Mouse (Mus musculus): ENCODE measurements at regions not wholly inside any gene's neighbourhood (a gene's known extent, or its start where the extent isn't known, plus 50 kb on each side); places are given as distances from the start of the nearest gene placed in this dataset.

DNA sequence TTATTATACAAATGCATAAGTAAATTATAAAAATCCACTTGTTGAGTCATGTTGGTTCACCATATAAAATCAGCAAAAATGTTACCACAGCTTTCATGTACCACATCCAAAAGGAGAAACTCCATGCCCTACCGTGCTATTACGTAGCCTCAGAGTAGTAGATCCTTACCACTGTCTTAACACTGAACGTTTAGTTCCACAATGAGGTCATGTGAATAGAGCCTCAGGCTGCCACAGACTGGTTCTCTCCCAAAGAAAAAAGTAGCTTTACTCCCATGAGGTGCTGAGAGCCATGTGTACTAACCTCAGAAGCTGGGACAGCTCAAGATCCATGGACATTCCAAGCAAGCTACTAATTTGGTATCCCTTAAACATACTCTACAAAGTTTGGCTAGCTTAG lies 235.4 kb upstream of the Ferd3l start:
- no peak for DNase-seq (ENCODE audit: extremely low read depth, insufficient read length, low spot score)

DNA sequence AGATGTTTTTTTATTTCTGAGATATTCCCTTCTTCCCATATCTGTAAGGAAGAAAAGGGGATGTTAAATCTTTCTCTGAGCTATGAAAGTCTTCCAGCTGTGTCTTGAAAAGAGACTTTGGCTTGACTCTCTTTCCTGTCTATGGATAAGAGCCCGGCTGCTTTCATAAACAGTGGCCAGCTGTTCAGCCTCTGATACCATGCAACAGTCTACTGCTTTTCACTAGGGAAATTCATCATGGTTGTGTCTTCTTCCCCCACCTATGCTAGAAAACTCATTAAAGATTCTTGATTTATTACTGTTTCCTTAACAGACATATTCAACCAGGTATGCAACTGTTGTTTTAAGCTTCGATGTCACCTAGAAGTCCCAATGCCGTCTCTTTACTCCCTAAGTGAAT lies 213.8 kb upstream of the Ferd3l start:
- no peak for DNase-seq (ENCODE audit: extremely low read depth, insufficient read length, low spot score)

DNA sequence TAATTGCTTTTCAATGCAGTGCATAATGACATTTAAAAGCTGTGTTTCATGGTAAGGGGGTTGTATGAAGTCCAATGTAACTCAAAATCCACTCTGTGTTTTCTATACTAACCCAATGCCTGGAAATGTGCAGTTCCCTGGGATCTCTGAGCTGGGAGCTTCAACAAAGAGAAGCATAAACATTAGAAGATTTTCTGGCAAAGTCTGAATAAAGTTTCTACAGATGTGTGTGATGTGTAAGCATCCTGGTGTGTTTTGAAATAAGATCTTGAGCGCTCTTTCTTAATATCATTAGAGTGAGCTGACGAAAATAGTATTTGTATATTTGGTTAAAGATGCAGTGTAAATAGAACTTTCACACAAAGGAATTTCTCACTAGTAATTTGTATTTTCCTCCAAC lies 212.2 kb upstream of the Ferd3l start:
- DNase-seq (ENCODE audit: extremely low read depth, insufficient read length, low spot score) = no peak

DNA sequence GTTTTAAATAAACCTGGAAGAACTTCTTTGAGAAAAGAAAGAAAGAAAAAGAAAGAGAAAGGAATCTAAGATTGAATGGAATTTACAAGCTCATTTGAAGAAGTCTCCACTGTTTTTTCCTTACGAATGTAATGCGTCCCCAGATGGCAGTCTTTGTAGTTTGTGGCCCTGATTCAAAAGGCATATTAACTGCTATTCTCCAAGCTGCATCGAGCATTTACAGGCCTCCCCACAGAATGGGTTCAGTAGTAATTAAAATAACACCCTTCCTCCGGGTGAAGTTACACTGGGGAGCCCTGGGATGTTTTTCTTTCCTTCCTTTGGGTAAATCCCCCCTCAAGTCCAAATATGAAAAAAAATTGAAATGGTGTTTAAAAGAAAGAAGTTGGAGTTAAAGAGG lies 211.2 kb upstream of the Ferd3l start:
- no peak for DNase-seq (ENCODE audit: extremely low read depth, insufficient read length, low spot score)

DNA sequence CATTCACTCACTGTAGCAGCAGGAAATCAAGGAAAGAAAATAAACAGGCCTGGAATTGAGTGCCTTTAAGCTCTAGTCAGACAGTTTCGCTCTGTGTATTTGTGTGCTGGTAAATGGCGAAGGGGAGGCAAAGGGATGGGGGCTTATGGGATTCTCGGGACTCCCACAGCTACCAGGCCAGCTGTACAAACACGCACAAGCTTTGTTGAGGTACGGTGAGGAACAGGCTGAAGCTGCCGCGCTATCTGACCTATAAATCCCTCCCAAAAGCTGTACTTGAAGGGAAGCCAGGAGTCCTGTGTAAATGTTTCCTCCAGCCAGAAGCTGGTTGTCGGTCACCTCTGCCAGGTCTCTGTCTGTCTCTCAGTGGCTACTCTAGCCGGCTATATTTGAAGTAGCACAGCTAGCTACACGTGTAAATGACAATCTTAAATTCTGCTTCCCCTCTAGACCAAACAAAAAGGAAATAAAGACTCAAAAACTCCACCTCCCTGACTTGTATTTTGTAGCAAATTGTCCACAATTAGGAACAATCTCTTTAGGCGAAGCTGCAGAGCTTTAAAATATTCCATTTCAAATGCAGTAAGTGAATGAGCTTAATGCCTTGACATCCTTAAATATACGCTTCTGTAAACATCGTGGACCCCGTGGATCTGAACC lies 210.5 kb upstream of the Ferd3l start:
- DNase-seq (ENCODE audit: extremely low read depth, insufficient read length, low spot score) = no peak

DNA sequence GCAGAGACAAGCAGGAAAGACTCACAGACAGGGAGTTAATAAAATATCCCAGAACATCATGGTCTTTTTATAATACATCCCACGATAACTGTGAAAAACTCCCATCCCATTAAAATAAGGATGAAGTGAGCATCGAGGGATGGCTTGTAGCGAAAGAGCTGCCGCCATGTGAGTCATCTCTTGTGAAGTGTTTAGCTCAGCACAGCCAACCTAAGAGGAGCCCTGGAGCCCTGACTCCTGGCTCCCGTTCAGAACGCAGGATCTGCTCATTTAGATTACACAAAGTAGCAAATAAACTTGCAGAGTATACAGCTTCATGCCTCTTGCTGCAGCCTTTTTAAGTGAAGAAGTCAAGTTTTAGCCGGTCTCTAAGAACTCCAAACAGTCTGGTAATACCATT lies 209.2 kb upstream of the Ferd3l start:
- DNase-seq (ENCODE audit: extremely low read depth, insufficient read length, low spot score) = no peak

DNA sequence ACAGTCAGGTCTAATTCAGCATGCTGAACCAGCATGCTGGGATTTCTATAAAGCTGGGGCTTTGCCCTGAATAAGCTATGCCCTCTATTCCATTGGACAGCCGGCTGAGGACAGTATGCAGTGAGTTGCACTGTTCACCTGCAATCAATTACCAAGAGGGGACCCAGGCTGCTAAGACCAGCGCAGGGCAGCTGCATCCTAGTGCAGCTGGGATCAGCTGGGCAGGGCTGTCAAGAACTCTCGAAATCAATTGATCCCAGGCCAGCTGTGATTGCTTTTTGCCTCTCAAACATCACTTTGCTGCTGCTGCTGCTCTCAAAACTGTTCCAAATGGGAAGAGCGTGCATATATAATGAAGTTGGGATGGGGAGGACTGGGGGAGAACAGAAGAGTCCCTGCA lies 196.3 kb upstream of the Ferd3l start:
- no peak for DNase-seq (ENCODE audit: extremely low read depth, insufficient read length, low spot score)

DNA sequence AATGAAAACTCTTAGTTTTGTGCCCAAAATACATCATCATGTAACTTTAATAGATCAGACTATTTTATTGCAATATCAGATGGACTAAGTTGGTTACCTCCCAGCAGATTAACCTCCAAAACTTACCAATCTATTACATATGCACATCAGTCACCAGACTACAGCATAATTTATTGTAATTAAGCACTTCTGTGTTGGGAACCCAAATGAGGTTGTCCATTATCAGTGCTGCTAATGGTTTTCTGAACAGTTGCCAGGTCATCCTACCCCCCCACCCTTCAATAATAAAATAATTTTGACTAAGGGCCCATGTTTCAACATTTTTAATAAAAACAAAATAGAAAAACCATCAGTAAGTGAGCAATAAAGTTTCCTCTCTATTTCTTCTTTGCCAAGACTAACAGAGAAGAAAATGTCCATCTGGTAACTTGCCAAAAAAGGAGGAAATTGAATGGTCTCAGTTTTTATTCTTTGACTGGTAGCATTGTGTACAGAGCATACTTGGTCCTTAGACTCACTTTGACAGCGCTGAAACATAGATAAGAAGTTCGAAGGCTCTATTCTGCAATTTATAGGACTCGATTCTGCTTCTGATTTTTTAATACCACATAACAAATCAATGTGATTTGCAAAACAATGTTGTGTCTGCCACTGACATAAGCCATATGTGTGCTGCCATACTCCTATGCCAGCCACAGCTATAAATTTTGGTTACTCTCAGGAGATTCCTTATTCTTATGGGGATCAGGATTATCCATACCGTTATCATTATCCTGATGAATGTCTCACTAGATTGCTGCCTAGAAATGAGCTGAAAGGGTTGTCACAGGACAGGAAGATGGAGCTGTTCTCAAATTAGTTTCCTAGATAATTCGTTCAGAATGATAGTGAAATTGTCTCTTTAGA lies 152.4 kb upstream of the Ferd3l start:
- DNase-seq (ENCODE audit: extremely low read depth, insufficient read length, low spot score) = no peak

DNA sequence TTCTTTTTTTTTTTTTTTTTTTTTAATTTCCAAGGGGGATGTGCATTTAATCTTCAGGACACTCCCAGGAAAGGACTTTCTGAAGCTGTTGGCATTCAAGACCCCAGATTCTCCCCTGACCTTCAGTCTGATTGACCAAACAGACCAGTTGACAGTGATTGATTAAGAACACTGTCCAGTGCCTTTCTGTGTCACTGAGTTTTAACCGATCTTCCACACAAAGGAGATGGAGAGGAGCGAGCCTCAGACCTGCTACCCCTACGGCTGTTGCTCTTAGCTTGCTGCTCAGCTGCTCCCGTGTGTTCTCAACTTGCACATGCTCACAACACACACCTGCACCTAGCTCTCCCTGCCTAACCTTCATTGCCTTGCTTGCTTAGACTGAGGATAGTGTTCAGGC lies 149.7 kb upstream of the Ferd3l start:
- no peak for DNase-seq (ENCODE audit: extremely low read depth, insufficient read length, low spot score)

DNA sequence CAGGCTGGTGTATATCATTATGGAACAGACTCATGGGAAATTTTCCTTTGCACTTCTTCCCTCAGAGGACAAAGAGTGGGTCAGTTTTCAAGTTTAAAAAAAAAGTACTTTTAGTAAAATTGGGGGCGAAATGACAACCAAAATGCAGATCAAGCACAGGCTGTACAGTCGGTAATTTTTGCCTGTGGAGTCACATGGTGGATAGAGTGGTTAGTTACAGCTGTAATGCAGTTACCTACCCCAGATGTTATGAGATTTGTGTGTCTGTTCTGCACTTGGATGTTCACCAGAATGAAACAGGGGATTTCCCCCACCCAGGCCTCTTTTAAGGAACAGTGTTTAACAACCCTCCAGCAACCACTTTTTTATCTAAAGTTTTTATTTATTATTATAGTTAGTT lies 148.3 kb upstream of the Ferd3l start:
- no peak for DNase-seq (ENCODE audit: extremely low read depth, insufficient read length, low spot score)

DNA sequence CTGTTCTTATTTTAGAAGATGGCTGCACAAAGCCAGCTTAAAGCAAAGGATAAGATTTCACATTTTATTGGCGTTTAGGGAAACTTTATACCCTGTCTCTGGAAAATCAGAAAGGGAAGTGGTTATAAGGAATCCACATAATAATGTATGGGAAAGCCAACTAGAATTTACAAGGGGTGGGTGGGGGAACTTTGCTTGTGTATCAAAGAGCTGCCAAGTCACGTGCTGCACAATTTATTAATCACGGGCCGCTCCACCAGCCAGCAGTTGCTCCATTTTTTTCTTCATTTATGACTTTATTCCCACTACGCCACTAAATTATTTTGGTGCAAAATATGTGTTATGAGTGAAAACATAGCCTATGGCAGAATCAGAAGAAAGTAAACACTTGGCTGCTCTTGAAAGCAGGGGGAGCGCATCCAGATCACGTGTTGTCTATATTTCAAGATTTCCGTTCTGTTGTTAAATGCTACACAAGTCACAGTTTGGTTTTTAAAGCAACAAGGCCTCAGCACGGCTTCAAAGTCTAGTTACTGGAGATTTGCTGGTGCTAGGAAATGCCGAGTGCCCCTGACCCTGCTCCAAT lies 123.9 kb upstream of the Ferd3l start:
- DNase-seq (ENCODE audit: extremely low read depth, insufficient read length, low spot score) = no peak

DNA sequence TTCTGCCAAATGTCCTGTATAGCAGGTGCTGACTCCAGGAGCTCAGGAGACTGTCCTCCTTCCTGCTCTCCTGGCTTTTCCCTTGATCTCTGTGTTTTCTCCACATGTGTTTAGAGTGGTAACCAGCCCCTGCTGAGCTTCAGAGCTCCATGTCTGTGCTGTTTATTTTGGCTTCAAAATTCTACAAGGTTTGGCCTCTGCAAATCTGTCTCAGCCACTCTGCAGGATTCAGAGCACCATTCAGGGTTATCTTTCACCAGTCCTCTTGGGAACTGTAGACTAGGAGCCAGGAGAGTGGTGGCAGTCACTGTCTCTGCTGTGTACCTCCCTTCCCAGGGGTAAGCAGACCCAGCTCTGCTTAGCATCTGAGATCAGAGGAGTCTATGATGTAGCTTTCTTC lies 102.7 kb upstream of the Ferd3l start:
- no peak for DNase-seq (ENCODE audit: extremely low read depth, insufficient read length, low spot score)

DNA sequence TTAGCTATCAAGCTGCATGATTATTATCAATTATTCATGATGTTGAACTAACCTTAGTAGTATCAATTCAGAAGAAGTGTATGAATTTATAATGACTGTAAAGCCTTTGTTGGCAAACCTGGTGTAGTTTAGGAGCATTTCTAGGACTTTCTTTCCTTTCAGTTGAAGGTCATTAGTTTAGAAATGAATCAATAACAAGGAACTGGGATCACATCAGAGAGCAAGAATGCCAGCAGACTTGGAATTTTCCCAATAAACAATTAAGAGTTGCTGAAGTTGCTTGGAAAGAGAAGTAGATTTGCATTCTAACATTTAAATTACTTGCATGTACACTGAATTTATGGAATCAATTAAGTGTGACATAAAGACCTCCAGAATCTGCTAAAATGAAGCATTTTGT lies 79.1 kb upstream of the Ferd3l start:
- DNase-seq (ENCODE audit: extremely low read depth, insufficient read length, low spot score) = no peak

DNA sequence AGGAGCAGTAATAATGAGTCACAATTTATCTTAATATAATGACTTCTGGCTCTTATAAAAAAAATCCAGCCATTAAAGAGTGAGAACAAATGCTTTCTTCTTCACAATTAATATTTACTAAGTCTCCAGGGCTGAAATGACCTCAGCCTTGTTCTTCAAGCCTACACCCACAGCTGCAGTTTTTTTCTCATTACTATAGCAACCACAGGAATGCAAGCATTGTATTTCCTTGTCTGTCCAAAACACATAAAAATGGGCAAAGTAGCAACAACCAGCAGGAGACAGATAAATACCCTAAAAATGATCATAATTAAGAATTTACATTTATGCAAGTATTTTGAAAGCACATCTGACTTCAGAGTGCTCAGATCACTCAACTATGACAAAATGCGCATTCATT lies 76.5 kb upstream of the Ferd3l start:
- no peak for DNase-seq (ENCODE audit: extremely low read depth, insufficient read length, low spot score)
